Mouse (Mus musculus) lung, postnatal 25 days (tissue): ENCODE measurements around the gene Endou.
"Not testable (repeated sequence)": the region's sequence is repeated elsewhere in the genome, so short reads cannot be mapped to it uniquely, and the experiment has no call there.

ENCODE experiments used
- DNase-seq: peaks from one replicate; pipeline ENCODE4 v3.0.0; 2022; ENCODE audit warnings: low spot score

The Endou gene

DNA sequence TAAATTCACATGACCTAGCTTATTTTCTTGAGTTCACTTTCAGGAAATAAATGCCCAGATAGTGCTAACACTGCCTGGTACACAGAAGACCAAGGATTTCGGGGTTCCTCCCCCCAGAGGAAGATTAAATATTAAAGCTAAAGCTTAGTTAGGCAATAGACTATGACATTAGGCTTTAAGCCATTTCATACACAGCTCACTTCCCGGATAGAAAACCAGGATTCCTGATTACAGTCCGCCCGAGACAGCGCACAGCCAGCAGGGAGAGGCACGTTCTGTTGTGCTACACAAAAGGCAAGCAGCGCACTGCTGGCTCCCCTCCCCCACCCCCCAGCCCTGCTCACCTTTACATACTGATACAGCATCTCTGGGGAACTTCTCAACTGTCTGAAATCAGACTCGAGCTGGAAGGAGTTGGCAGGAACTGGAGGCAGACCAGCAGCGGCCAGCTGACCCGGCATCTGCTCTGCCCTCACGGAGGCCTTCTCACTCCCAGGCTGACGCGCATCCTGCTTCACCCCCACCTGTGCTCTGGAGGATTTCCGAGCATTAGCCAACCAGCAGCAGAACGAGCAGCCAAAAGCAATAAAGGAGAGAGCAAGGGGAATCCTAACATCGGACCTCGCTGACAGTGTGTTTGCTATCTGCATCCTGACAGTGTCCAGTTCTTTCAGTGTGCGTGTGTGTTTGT is 51.0 kb downstream of the Endou start:
- DNase-seq = no peak

DNA sequence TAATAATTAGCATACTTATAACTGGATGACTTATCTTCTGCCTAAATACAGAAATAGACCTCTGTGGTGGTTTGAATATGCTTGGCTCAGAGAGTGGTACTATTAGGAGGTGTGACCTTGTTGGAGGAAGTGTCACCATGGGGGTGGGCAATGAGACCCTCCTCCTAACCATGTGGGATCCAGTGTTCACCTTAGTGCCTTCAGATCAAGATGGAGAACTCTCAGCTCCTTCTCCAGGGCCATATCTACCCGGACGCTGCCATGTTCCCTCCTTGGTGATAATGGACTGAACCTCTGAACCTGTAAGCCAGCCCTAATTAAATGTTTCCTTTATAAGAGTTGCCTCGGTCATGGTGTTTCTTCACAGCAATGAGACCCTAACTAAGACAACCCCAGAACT is 53.8 kb downstream of the Endou start:
- DNase-seq = no peak

DNA sequence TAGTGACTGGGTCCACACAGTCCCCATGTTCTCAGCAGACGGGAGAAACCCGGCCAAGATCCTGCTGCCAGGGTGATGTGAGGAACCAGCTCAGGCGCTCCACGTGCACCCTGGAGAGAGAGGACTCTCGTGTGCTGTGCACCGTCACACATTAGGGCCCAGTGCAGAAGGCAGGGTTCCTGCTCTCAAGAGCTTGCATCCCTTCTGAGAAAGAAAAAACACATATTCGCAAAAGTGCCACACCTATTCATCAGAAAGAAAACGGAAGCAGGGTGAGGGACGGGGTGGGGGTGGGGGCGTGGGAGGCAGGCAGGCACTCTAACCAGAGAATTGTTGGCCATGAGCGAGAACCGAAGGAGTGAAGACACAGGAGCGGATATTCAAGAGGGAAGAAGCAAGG is 55.2 kb downstream of the Endou start:
- no peak for DNase-seq

DNA sequence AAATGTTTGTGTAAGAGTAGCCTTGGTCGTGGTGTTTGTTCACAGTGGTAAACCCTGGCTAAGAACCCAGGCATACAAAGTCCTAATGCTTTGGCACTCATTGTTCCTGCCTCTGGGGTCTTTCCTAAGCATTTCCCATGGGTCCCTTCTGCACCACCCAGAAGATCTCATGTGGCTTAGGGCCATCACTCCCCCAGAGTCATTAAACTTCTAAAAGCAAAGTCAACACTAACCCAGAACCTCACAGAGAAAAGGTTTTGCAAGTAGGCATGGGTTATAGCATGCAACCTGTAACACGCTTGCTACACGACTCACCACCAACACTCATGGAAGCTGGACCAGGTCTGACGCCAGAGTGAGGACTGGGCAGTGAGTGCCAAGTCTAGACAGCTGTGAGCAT is 56.7 kb downstream of the Endou start:
- DNase-seq = no peak

DNA sequence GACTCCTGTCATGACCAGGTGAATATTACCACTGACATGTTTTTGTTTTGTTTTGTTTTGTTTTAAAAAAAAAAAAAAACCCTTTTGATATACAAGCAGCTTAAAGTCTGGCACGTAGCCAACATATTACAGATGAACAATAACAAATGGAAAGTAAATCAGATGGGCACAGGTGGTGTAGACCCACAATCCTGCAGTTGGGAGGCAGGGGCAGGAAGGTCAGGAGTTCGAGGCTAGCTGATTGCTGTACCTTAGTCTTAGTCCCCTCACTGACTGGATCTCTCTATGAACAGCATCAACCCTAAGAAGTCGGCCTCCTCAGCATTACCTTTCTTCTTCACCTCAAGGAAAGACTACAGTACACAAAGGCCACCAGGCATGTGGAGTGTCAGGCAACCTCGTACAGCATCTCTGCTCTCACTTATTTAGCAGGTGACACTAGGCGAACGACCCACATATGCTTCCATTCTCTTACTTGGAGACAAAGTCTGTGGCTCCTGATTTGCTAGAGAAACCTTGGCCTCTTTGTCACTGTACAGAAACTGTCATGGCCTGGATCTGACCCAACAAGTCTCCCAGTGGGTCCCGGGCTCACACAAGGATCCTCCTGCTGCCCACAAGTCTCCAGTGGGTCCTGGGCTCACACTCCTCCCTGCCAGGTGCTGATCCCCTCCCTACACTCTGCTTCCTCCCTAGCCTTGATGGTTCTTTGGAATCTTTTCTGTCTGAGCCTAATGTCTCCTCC is 57.7 kb downstream of the Endou start:
- DNase-seq = no peak

DNA sequence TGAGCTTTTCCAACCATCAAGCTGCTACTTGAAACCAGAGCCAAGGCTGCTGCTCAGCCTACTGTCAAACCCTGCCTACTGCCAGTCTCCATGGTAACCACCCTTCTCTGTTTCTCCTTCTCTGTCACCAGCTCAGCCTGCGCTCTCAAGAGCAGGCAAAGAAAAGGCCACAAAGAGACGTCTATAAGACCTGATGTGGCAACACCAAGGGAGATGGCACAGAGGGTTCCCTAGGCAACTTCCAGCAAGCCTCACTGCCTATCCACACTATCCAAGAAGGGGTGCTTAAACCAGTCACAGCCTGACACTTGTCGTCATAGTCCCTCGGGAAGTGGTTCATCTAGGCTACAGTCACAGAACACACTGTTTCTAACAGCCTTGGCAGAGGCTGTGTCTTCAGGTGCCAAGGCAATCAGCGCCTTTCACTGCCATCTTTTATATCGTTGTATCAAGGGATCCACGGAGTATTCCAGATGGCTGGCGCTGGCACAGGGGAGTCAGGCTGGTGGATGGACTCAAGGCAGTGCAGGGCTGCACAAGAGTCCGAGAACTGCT is 58.9 kb downstream of the Endou start:
- DNase-seq = no peak

DNA sequence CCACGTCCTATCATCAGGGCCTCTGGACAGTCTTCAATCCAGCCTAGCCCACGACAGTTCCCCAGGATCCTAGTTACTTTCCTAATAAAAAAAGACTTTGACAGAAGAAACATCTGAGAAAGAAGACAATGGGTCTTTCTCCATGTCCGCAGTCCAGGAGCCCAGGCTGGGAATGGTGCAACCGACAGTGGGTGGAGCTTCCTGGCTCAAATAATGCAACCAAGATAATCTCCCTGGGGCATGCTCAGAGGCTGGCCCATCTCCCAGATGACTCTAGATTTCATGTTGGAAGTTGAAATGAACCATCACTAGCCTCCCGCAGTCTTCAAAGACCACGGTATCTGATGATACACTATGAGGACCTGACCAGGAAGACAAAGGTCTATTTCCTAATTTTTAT is 60.6 kb downstream of the Endou start:
- DNase-seq = no peak

DNA sequence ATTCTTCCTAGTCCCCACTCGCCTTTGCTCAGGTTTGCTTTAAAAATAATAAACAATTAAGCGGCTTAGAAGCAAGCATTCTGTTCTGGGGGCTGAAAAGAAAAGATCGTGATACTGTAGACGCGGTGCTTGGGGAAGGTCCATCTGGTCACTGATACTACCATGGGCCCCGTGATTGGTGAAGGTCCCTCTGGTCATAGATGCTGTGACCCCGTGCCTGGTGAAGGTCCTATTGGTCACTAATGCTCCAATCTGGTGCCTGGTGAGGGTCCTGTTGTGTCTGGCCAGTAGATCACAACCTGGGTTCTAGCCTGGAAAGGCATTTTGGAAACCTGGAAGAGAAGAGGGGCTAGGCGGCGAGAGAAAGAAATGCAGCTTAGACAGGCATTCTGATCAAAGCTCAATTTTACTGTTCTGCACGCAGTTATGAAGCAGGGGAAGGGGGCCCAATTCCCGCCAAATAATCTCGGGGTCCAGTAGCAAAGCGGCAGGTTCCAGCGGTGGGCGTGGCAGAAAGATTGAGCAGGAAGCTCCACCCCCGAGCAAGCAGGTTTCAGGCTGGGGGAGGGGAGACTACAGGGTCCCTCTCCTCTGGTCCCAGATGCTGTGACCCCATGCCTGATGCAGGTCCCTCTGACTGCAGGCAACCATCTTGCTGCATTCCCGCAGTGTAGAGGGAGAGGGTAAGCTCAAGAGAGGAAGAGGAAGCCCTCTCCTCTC is 62.8 kb downstream of the Endou start:
- DNase-seq = not testable (repeated sequence)

DNA sequence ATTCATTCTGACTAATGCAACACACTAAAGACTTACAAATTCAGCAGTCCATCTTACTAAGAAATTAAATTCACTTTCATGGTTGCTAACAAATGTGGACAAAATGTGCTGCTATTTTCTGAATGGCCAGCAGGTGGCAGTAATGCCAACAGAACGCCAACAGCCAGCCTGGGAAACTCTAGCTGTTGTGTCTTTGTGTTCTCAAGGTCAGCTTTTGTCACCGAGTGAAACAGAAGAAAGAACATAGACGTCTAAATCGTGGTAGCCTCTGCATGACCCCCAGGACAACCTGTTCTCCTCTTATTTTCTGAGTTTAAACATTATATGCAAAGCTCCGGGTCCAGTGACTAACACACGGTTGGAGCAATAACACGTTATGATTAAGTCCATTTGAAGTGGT is 63.7 kb downstream of the Endou start:
- peak; percentile 50 for DNase-seq

DNA sequence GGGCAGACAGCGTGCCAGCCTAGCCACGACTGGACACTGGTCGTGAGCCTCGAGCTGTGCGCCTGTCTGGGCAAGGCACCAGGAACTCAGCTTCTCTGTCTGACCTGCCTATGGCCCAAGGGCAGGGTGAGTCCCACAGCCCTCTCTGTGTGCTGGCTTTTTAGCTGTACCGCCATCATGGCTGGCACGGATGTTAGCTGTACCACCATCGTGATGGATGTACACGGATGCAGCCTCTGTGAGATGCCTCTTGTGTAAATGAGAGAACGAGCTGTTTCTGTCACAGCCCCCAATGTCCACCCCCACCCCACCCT is 64.7 kb downstream of the Endou start:
- DNase-seq = no peak

DNA sequence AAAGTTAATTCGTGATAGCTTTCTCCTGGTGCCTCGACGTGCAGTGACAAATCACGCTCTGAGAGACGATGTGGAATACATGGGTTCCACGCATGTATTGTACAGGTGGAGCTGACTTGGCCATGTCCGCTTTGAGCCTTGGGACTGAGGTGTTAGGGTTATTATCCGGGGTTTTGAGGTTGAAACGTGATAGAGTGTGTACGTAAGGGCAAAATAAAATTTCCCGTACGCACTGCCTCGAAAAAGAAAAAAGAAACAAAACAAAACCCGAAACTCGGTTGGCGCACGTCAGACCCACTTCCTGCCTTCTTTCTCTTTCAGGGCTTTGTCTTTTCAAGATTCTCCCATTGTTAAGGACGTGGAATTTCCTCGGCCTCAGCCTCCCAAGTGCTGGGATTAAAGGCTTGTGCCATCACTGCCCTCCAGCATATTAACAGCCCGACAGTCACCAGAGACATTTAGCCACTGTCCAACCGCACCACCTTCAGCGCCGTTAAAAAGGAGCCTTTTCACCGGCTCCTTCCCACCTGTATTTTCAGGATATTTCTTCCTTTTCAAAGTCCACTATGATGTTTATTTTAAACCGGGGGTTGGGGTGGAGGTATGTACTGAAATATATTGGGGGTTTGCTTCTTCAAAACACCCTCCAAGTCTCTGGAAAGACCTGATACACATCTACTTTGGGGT is 65.2 kb downstream of the Endou start:
- DNase-seq = no peak

DNA sequence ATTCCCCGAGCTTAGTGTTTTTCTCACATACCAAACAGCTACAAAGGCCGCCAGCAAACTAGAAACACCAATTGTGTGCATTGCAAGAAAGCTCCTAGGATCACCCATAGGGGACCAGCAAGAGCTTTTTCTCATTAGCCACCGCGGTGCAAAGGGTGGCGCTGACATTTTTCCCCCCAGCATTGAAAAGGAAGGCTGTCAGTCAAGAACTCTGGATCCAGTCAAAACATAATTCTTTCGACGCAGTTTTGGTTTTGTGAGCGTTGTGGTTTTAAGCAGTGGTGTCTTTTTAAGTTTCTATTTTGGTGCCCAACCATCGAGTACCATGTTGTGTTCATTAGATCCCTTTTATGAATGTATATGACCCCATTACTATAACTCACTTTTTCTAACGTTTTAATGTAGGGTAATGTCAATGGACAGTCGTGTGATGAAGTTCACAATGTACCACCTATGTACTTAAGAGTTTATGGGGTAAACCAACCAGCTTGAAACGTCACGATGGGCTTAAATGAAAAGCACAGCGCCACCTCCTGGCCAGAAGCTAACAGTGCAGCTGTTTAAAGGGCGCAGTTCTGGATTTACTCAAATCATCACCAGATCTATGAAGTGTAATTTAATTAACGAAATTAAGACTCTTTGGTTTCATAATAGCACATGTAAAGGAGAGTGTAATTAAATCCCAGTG is 66.0 kb downstream of the Endou start:
- peak; percentile 12 for DNase-seq

DNA sequence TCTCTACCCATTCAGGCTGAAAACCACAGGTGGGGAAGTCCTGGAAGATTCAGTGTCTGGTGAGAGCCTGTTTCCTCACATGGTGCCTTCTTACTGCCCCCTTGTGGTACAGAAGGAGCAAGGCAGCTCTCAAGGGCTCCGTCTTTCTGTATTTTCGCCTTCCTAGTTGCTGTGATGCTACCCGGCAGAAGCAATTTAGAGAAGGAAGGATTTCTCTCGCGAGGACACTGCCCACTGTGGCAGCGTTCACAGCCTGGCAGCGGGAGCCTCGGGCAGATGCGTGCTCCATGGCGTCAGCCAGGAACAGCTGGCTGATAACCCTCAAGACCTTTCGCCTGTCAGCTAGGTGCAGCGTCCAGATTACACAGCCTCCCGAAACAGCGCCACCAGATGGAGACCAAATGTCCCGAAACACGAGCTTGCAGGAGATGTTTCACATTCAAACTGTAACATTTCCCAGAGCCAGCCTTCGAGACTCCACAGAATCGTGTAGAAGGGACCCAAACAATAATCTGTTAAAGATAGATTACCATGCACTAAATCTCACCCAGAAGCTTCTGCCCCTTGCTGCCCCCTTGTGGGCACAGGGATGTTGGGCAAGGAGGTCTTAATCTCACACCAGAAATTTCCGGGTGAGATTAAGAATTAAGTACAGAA is 67.3 kb downstream of the Endou start:
- peak; percentile 75 for DNase-seq
